Mouse (Mus musculus): ENCODE measurements at regions not wholly inside any gene's neighbourhood (a gene's known extent, or its start where the extent isn't known, plus 50 kb on each side); places are given as distances from the start of the nearest gene placed in this dataset.
A peak's percentile ranks its signal among the peaks of the same experiment; 100 is the strongest.

GRCm38 (mm10) chr17:84075081-84075938, 112.4 kb downstream of the Zfp36l2 start:
- ATAC-seq (replicated peaks; ENCODE audit: low read depth, poor library complexity, severe bottlenecking), result no peak

- ATAC-seq (replicated peaks; ENCODE audit: low read depth, poor library complexity, severe bottlenecking), result peak; percentile 86
Measured at GRCm38 (mm10) chr17:84074000-84074782, 113.6 kb downstream of the Zfp36l2 start.

GRCm38 (mm10) chr17:84072426-84073030, 115.2 kb downstream of the Zfp36l2 start:
- no peak for ATAC-seq (replicated peaks; ENCODE audit: low read depth, poor library complexity, severe bottlenecking)

GRCm38 (mm10) chr17:84071855-84072254, 115.9 kb downstream of the Zfp36l2 start:
- ATAC-seq (replicated peaks; ENCODE audit: low read depth, poor library complexity, severe bottlenecking), result 0 out of 2 replicates have a peak, but pooled peaks have one; percentile 16

- no peak for ATAC-seq (replicated peaks; ENCODE audit: low read depth, poor library complexity, severe bottlenecking)
Measured at GRCm38 (mm10) chr17:84070596-84070995, 117.2 kb downstream of the Zfp36l2 start.

- no peak for ATAC-seq (replicated peaks; ENCODE audit: low read depth, poor library complexity, severe bottlenecking)
Measured at GRCm38 (mm10) chr17:84067102-84067501, 120.6 kb downstream of the Zfp36l2 start.

GRCm38 (mm10) chr17:84063791-84064190, 124.0 kb downstream of the Zfp36l2 start:
- ATAC-seq (replicated peaks; ENCODE audit: low read depth, poor library complexity, severe bottlenecking), result no peak

- ATAC-seq (replicated peaks; ENCODE audit: low read depth, poor library complexity, severe bottlenecking), result peak; percentile 90
Measured at GRCm38 (mm10) chr17:84061621-84062020, 126.1 kb downstream of the Zfp36l2 start.

GRCm38 (mm10) chr17:84056469-84056868, 131.3 kb downstream of the Zfp36l2 start:
- no peak for ATAC-seq (replicated peaks; ENCODE audit: low read depth, poor library complexity, severe bottlenecking)

- ATAC-seq (replicated peaks; ENCODE audit: low read depth, poor library complexity, severe bottlenecking), result no peak
Measured at GRCm38 (mm10) chr17:84052437-84052836, 135.3 kb downstream of the Zfp36l2 start.

GRCm38 (mm10) chr17:84051212-84051611, 136.5 kb downstream of the Zfp36l2 start:
- no peak for ATAC-seq (replicated peaks; ENCODE audit: low read depth, poor library complexity, severe bottlenecking)

GRCm38 (mm10) chr17:84048533-84048932, 139.2 kb downstream of the Zfp36l2 start:
- no peak for ATAC-seq (replicated peaks; ENCODE audit: low read depth, poor library complexity, severe bottlenecking)

- ATAC-seq (replicated peaks; ENCODE audit: low read depth, poor library complexity, severe bottlenecking), result no peak
Measured at GRCm38 (mm10) chr17:84047520-84047919, 140.2 kb downstream of the Zfp36l2 start.

- ATAC-seq (replicated peaks; ENCODE audit: low read depth, poor library complexity, severe bottlenecking), result no peak
Measured at GRCm38 (mm10) chr17:84045812-84046211, 141.9 kb downstream of the Zfp36l2 start.

GRCm38 (mm10) chr17:84044472-84044936, 143.2 kb downstream of the Zfp36l2 start:
- no peak for ATAC-seq (replicated peaks; ENCODE audit: low read depth, poor library complexity, severe bottlenecking)

- peak; percentile 89 for ATAC-seq (replicated peaks; ENCODE audit: low read depth, poor library complexity, severe bottlenecking)
Measured at GRCm38 (mm10) chr17:84043102-84043501, 144.6 kb downstream of the Zfp36l2 start.

GRCm38 (mm10) chr17:84039444-84039843, 148.3 kb downstream of the Zfp36l2 start:
- ATAC-seq (replicated peaks; ENCODE audit: low read depth, poor library complexity, severe bottlenecking), result peak; percentile 36

GRCm38 (mm10) chr17:84037580-84038304, 150.0 kb downstream of the Zfp36l2 start:
- ATAC-seq (replicated peaks; ENCODE audit: low read depth, poor library complexity, severe bottlenecking), result no peak

GRCm38 (mm10) chr17:84036056-84036455, 151.7 kb downstream of the Zfp36l2 start:
- ATAC-seq (replicated peaks; ENCODE audit: low read depth, poor library complexity, severe bottlenecking), result no peak

- ATAC-seq (replicated peaks; ENCODE audit: low read depth, poor library complexity, severe bottlenecking), result peak; percentile 13; the same call in 1 of the 2 replicates
Measured at GRCm38 (mm10) chr17:84034801-84035200, 152.9 kb downstream of the Zfp36l2 start.

Data from common myeloid progenitor, adult 5-6 weeks (primary cell).